Mouse (Mus musculus) spleen, adult 2 months (tissue): ENCODE results near the gene Foxp4. TPM values are rescaled to one million over a fixed set of nuclear protein-coding genes. Genes with fewer than 3 reads are reported as not detected.

Source experiments
- DNase-seq, 2 experiments: peaks; one replicate each; pipeline versions ENCODE4 v3.0.0 to v3.0.0-alpha.2; 2012 to 2021; ENCODE audit warnings: low spot score in 2 of 2, low read depth in 1 of 2
- H3K27ac ChIP-seq: fragments of 200-500 bp; 2 replicates; pipeline ENCODE4 v1.5.1; 2012; ENCODE audit warnings: low read length, inconsistent platforms; ENCODE audit not compliant: insufficient read depth
- H3K27me3 ChIP-seq: fragments of 200-500 bp; 2 replicates; pipeline ENCODE4 v1.6.1; 2012; ENCODE audit warnings: mild to moderate bottlenecking, moderate library complexity, low read length, inconsistent platforms; ENCODE audit not compliant: control insufficient read depth, insufficient read depth
- H3K36me3 ChIP-seq: fragments of 200-500 bp; 2 replicates; pipeline ENCODE4 v1.6.1; 2012; ENCODE audit warnings: mild to moderate bottlenecking, low read length, inconsistent platforms; ENCODE audit not compliant: control insufficient read depth, insufficient read depth
- H3K4me1 ChIP-seq: fragments of 200-500 bp; 2 replicates; pipeline ENCODE4 v1.6.1; 2011; ENCODE audit warnings: inconsistent platforms; ENCODE audit not compliant: control insufficient read depth, insufficient read depth, insufficient read length
- H3K4me3 ChIP-seq: fragments of 200-500 bp; 2 replicates; pipeline ENCODE4 v1.5.1; 2011; ENCODE audit warnings: mild to moderate bottlenecking, inconsistent platforms; ENCODE audit not compliant: insufficient read depth, insufficient read length; ENCODE audit errors: extremely low read depth
- CTCF ChIP-seq: fragments of 200-500 bp; IDR thresholded peaks from 2 replicates; pipeline ENCODE4 v1.5.1; 2011; ENCODE audit warnings: mild to moderate bottlenecking, inconsistent platforms; ENCODE audit not compliant: insufficient read depth, insufficient read length, insufficient replicate concordance; ENCODE audit errors: extremely low read depth
- POLR2A ChIP-seq: fragments of 200-500 bp; IDR thresholded peaks from 2 replicates; pipeline ENCODE4 v1.6.1; 2011; ENCODE audit warnings: low read depth, low read length, inconsistent platforms
- WGBS: fragments of 180-500 bp; shearing (Covaris S2); methylation state at CpG from one replicate; pipeline ENCODE4 v1.1.7; 2018; 5-methylcytosine and 5-hydroxymethylcytosine counted together
- polyA plus RNA-seq: library from polyadenylated mRNA; depleted of rRNA; stranded (reverse); fragments of >200 nt; gene quantifications from 2 replicates; pipeline ENCODE4 v1.2.3, GENCODE M21; 2012

The Foxp4 gene
- polyA plus RNA-seq, 1 experiment: 62.0 TPM

DNA sequence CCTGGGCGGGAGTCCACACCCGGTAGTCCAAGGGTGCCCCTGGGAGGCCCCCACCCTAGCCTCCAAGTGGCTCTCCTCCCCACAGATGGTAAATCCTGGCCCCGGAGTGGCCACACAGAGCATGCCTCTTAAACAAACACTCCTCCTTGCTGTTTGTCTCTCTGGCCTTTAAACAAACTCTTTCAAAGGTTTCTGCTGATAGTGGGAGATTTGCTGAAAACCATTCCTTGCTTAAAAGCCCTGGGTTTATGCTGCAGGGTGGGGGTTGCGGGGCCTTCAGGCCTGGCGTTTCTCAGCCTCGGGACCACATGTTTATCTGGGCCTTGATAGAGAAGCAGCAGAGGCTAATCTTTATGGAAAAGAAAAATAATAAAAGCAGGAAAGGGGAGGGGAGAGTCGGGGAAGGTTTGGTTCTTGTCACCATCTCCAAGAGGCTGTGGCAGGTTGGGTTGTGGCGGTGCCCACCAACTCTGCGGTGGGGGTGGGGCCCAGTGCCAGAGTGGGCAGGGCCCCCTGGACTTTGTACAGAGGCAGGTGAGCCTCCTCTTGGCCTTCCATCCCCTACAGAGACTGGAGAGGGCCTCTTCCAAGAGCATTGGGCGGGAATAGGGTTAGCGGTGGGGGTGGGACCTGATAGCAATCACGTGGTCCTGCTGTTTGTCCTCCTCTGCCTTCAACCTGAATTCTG, 30.8 kb upstream of the Foxp4 start:
- no peaks in the 10 kb centered on the region for H3K36me3 ChIP-seq
- H3K27ac ChIP-seq: no peak overlapping the region
- DNase-seq: no peak
- no peak overlapping the region for H3K4me3 ChIP-seq
- no peaks in the 10 kb centered on the region for H3K4me1 ChIP-seq
- 82% methylated on average over 12 of the region's 12 CpGs for WGBS
- no peaks in the 10 kb centered on the region for H3K27me3 ChIP-seq
- TF ChIP-seq POLR2A (no peak), CTCF (no peak)

- H3K4me3 ChIP-seq: no peak overlapping the region
- H3K36me3 ChIP-seq: no peaks in the 10 kb centered on the region
- no peak overlapping the region for H3K27ac ChIP-seq
- no peak for DNase-seq
- no peaks in the 10 kb centered on the region for H3K27me3 ChIP-seq
- H3K4me1 ChIP-seq: no peaks in the 10 kb centered on the region
- 75% methylated on average over 5 of the region's 5 CpGs for WGBS
- TF ChIP-seq CTCF: no peak
- TF ChIP-seq POLR2A: no peak
Measured at GRCm38 (mm10) chr17:47953231-47953630, 28.8 kb upstream of the Foxp4 start.

DNA sequence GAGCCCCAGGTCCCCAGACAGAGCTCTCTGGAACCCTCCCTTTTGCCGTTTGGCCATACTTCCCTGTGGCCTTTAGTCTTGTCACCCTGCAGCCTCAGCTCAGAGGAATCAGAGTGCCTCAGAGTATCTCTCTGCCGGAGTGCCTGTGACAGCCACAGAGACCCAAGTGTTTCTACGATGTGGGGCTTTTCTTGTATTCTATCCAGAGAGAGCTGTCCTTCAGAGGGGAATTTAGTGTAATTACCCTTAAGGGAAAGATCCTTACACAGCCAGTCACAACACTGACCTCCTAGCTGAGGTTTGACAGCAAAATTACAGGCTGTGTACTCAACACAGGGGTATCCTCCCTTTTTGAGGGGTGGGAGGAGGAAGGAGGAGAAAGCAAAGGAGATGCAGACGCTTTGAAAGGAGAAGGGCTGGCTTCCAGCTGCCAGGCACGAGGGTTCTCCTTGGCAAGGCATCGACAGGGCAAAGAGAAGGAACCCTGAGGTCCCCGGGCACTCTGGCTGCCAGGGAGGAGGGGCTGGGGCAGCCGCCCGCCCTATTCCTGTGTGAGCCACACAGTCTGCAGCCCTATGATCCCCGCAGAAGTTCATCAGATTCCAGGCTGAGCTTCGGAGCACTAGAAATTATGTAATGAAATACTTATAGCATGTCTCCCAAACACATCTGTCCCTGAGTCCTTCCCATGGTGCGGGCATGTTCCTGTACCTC, 28.1 kb upstream of the Foxp4 start:
- H3K36me3 ChIP-seq: no peaks in the 10 kb centered on the region
- DNase-seq: no peak
- H3K27ac ChIP-seq: no peak overlapping the region
- H3K4me3 ChIP-seq: no peak overlapping the region
- no peaks in the 10 kb centered on the region for H3K4me1 ChIP-seq
- no peaks in the 10 kb centered on the region for H3K27me3 ChIP-seq
- TF ChIP-seq POLR2A (no peak), CTCF (no peak)
- 39% methylated on average over 12 of the region's 12 CpGs for WGBS

GRCm38 (mm10) chr17:47951452-47951851, 27.0 kb upstream of the Foxp4 start:
- 89% methylated on average over 13 of the region's 13 CpGs for WGBS
- no peak overlapping the region for H3K27ac ChIP-seq
- no peak for DNase-seq

DNA sequence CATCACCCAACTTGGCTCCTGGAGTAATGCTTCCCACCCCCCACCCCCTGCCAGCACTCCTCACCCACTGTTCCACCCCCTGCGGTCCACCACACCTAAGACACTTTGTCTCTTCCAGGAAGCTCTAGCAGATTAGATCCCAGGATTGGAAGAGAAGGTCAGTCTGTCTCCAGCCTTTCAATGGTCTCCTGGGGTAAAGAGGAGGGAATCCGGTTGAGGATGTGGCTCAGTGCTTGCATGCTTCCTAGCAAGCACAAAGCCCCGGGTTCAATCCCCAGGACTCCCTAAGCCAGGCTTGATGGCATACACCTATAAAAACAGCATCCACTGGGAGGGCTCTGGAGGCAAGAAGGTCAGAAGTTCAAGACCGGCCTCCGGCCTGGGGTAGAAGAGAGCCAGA, 26.4 kb upstream of the Foxp4 start:
- Histone ChIP-seq H3K4me1 (peaks cover 8% of the 10 kb centered on the region; the same call in 1 of the 2 replicates), H3K27me3 (no peaks in the 10 kb centered on the region), H3K36me3 (no peaks in the 10 kb centered on the region), H3K4me3 (no peak overlapping the region), H3K27ac (no peak overlapping the region)
- 93% methylated on average over 5 of the region's 5 CpGs for WGBS
- DNase-seq: no peak
- TF ChIP-seq POLR2A: no peak
- TF ChIP-seq CTCF: no peak

More at GRCm38 (mm10) chr17:47951452-47951851, 27.0 kb upstream of the Foxp4 start:
- H3K36me3 ChIP-seq: no peaks in the 10 kb centered on the region
- no peak for TF ChIP-seq CTCF
- TF ChIP-seq POLR2A: no peak
- H3K27me3 ChIP-seq: no peaks in the 10 kb centered on the region
- peaks cover 8% of the 10 kb centered on the region; the same call in 1 of the 2 replicates for H3K4me1 ChIP-seq
- no peak overlapping the region for H3K4me3 ChIP-seq

DNA sequence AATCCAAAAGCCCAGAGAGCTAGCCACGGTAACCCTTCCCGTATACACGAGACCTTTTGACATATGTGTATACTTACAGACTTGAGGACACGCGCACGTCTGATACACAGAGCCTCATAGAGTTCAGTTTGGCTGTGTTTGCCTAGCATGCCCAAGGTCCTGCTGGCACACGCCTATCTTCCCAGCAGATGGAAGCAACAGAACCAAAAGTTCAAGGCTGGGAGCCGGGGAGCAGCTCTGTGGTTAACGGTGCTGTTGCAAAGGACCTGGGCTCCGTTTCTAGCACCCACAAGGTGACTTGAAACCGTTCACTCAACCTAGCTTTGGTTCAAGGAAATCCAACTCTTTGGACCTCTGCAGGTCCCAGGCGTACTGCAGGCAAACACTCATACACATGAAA, 25.0 kb upstream of the Foxp4 start:
- no peaks in the 10 kb centered on the region for H3K27me3 ChIP-seq
- no peak overlapping the region for H3K27ac ChIP-seq
- H3K4me3 ChIP-seq: no peak overlapping the region
- H3K36me3 ChIP-seq: no peaks in the 10 kb centered on the region
- DNase-seq: no peak
- peaks cover 8% of the 10 kb centered on the region; the same call in 1 of the 2 replicates for H3K4me1 ChIP-seq
- 92% methylated on average over 12 of the region's 12 CpGs for WGBS
- no peak for TF ChIP-seq POLR2A
- TF ChIP-seq CTCF: no peak

GRCm38 (mm10) chr17:47948753-47949152, 24.3 kb upstream of the Foxp4 start:
- no peak overlapping the region for H3K27ac ChIP-seq
- H3K4me3 ChIP-seq: no peak overlapping the region
- no peak for TF ChIP-seq POLR2A
- TF ChIP-seq CTCF: no peak
- no peaks in the 10 kb centered on the region for H3K27me3 ChIP-seq
- WGBS: 54% methylated on average over 5 of the region's 5 CpGs
- H3K4me1 ChIP-seq: peaks cover 9% of the 10 kb centered on the region; the same call in 1 of the 2 replicates
- no peaks in the 10 kb centered on the region for H3K36me3 ChIP-seq
- DNase-seq: no peak
